Mouse (Mus musculus): ENCODE data around the gene Usp37.
"Not testable (repeated sequence)": the region's sequence is repeated elsewhere in the genome, so short reads cannot be mapped to it uniquely, and the experiment has no call there.

Usp37 gene

GRCm38 (mm10) chr1:74544184-74544583 is at the start of gene Usp37:
Gene Usp37 (minus strand): TSS chr1:74544284.
- no peak for DNase-seq

GRCm38 (mm10) chr1:74587773-74588445 is 43.8 kb upstream of the Usp37 start, which contains the start of the genes Zfp142 and Bcs1l:
Gene Zfp142 (minus strand): TSS chr1:74588246.
Gene Bcs1l (plus strand): TSS chr1:74588289.
- DNase-seq = peak; percentile 99

- DNase-seq = peak in 1 of 2 experiments; percentile 24
Observed at GRCm38 (mm10) chr1:74587233-74587772, 43.2 kb upstream of the Usp37 start.

- DNase-seq = no peak
Observed at GRCm38 (mm10) chr1:74584616-74585398, 40.7 kb upstream of the Usp37 start.

- DNase-seq = no peak
Observed at GRCm38 (mm10) chr1:74582621-74583020, 38.5 kb upstream of the Usp37 start.

- DNase-seq = no peak
Observed at GRCm38 (mm10) chr1:74569739-74570719, 25.9 kb upstream of the Usp37 start.

- DNase-seq = no peak
Observed at GRCm38 (mm10) chr1:74565834-74566233, 21.8 kb upstream of the Usp37 start.

GRCm38 (mm10) chr1:74559061-74559460 is 15.0 kb upstream of the Usp37 start:
- no peak for DNase-seq

- peak; percentile 35 to 47 for DNase-seq
Observed at GRCm38 (mm10) chr1:74542451-74542961, 1.6 kb downstream of the Usp37 start, which contains the start of gene Plcd4. Gene Plcd4 (plus strand): TSS chr1:74542888.

GRCm38 (mm10) chr1:74538650-74539049 is 5.4 kb downstream of the Usp37 start:
- DNase-seq = no peak

- peak in 1 of 2 experiments; percentile 37 for DNase-seq
Observed at GRCm38 (mm10) chr1:74528589-74528988, 15.5 kb downstream of the Usp37 start.

GRCm38 (mm10) chr1:74524746-74525145 is 19.3 kb downstream of the Usp37 start:
- peak; percentile 26 to 43 for DNase-seq

- DNase-seq = no peak
Observed at GRCm38 (mm10) chr1:74519875-74520274, 24.2 kb downstream of the Usp37 start.

GRCm38 (mm10) chr1:74512999-74513398 is 31.1 kb downstream of the Usp37 start:
- not testable (repeated sequence) for DNase-seq

- peak in 1 of 2 experiments; percentile 39 for DNase-seq
Observed at GRCm38 (mm10) chr1:74511306-74511705, 32.8 kb downstream of the Usp37 start.

- no peak for DNase-seq
Observed at GRCm38 (mm10) chr1:74507780-74508179, 36.3 kb downstream of the Usp37 start.

- peak in 1 of 2 experiments; percentile 31 for DNase-seq
Observed at GRCm38 (mm10) chr1:74506471-74506881, 37.6 kb downstream of the Usp37 start.

- peak; percentile 100 for DNase-seq
Observed at GRCm38 (mm10) chr1:74505721-74506464, 38.2 kb downstream of the Usp37 start, which contains the start of gene Cnot9. Gene Cnot9 (plus strand): TSS chr1:74506058.

- no peak for DNase-seq
Observed at GRCm38 (mm10) chr1:74505393-74505720, 38.7 kb downstream of the Usp37 start.

GRCm38 (mm10) chr1:74501106-74501505 is 43.0 kb downstream of the Usp37 start:
- no peak for DNase-seq

GRCm38 (mm10) chr1:74485792-74486191 is 58.3 kb downstream of the Usp37 start:
- DNase-seq = no peak

All from kidney, adult 8-10 months (tissue).